Mouse (Mus musculus) heart, adult 9 months (tissue): ENCODE measurements around the gene Cela1.
A peak's percentile ranks its signal among the peaks of the same experiment; 100 is the strongest.

Source experiments
- DNase-seq, 2 experiments: peaks; one replicate each; pipeline ENCODE4 v3.0.0; 2022; ENCODE audit warnings: low spot score in 2 of 2

Gene Cela1

GRCm38 (mm10) chr15:100705376-100705775 lies 17.7 kb upstream of the Cela1 start:
- DNase-seq: no peak

- no peak for DNase-seq
Measured at GRCm38 (mm10) chr15:100703913-100704312, 16.2 kb upstream of the Cela1 start.

- DNase-seq: no peak
Measured at GRCm38 (mm10) chr15:100701856-100702255, 14.1 kb upstream of the Cela1 start.

- no peak for DNase-seq
Measured at GRCm38 (mm10) chr15:100701108-100701507, 13.4 kb upstream of the Cela1 start.

- DNase-seq: no peak
Measured at GRCm38 (mm10) chr15:100700424-100700823, 12.7 kb upstream of the Cela1 start.

DNA sequence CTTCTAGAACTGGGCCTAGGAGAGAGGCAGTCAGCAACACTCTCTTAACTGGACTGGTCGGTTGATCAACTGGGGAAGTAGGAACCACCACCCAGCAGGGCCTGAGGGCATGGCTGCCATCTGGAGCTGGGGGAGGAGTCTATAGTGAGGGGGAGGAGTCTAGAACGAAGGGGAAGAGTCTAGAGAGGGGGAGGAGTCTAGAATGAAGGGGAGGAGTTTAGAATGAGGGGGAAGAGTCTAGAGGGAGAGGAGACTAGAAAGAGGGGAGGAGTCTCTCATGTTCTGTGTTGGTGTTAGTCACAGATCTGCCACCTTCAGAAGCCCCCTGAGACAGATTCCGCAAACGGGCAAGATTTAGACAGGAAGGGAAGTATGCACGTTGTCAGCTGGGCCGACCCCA lies 11.7 kb upstream of the Cela1 start:
- DNase-seq: no peak

DNA sequence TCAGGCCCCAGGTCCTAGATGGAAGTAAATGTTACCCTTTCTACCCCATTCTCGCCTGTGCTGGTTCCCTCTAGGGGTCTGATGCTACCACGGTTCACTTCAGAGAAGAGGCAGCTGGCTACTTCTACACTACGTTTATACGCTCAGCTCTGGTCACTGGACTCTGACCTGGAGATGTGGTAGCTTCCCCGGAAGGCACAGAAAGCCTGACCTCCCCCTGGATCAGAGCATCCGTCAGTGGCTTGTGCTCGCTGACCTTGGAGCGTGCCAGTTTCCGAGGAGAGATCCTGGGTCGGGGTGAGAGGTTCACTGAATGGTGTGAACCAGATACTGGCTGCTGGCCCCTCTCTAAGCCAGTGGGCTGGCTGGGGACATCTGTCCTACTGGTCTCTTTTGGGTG lies 10.4 kb upstream of the Cela1 start:
- no peak for DNase-seq

- DNase-seq: no peak
Measured at GRCm38 (mm10) chr15:100694406-100694805, 6.7 kb upstream of the Cela1 start.

DNA sequence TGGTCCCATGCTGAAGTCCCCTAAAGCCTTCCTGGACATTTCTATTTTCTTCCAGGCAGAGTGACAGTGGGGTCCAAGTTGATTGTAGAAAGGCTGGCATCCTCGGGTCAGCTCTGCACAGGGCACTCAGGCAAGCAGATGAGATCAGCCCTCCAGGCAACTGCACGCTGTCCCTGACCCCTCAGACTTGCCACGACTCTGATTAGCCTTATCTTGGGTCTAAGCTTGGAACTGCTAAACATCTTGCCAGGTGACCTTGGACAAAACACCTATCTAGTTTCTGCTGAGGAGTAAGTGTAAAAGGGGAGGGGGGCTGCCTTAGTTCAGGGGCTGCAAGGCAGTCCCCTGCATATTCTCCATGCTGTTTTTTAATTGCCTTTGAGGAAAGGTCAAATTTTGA lies 4.3 kb upstream of the Cela1 start:
- DNase-seq: no peak

DNA sequence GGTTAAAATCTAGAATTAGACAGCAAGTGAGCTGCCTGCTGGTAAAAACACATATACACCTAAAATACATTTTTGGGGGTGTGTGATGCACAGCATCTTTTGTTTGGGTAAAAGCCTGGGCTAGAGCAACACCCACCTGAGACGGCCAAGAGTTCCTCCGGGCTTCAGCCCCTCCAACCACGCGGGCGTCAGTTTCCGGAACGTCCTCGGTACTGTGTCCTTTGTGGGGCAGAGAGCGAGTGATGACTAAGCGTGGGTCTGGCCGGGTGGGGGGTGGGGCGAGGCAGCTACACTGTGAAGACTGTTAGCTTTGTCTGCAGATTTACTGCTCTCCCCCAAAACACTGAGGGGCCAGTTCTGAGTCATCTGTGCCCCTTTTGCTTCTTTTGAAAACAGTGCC lies 732 bp downstream of the Cela1 start:
- DNase-seq: no peak

GRCm38 (mm10) chr15:100686434-100686833 lies 1.3 kb downstream of the Cela1 start:
- no peak for DNase-seq

GRCm38 (mm10) chr15:100685849-100686248 lies 1.9 kb downstream of the Cela1 start:
- DNase-seq: no peak

DNA sequence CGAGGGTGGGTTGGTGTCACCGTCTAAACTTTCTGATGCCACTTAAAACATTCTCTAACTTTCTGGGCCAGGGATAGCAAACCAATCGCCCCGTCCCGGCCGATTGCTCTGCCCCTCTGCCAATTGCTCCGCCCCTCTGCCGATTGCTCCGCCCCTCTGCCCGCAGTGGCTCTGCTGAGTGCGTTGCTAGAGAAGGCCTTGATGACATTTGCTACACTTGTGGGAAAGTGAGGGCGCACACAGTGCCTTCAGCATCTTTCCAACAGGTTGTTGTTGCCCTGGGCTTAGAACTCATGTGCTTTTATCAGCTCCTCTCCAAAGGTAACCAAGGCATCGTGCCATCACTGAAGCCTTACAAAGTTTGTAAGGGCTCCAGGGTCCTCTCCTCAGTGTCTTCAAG lies 2.5 kb downstream of the Cela1 start:
- no peak for DNase-seq

- no peak for DNase-seq
Measured at GRCm38 (mm10) chr15:100684450-100684849, 3.3 kb downstream of the Cela1 start.

DNA sequence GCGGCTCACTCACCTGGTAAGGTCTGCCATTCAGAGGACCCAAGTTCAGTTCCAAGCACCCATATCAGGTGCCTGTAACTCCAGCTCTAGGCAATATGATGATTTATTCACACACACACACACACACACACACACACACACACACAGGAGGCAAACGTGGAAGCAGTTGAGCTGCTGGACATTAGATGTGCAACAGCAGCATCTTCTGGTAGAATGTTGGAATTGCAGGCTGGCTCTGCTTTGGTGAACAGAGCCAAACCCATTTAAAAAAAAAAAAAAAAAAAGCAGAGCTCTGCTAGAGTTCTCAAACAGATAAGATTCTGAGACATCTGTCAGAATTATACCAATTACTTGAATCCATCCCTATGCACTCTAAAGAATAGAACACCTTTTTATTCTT lies 4.7 kb downstream of the Cela1 start:
- peak; percentile 19 to 68 for DNase-seq

DNA sequence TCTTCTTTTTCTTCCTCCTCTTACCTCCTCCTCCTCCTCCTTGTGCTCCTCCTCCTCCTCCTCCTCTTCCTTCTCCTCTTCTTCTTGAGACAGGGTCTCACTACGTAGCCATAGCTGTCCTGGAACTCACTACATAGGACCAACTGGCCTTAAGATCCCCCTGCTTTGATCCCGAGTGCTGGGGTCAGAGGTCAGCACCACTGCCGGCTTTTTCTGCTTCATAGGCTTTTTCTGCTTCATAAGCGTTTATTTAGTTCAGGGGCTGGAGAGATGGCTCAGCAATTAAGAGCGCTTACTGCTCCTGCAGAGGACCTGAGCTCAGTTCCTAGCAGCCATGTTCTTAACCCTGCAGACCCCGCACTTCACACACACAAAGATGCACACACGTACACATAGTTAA lies 6.0 kb downstream of the Cela1 start:
- DNase-seq: no peak

- DNase-seq: no peak
Measured at GRCm38 (mm10) chr15:100680381-100680780, 7.3 kb downstream of the Cela1 start.

- DNase-seq: no peak
Measured at GRCm38 (mm10) chr15:100679005-100679404, 8.7 kb downstream of the Cela1 start.

- DNase-seq: no peak
Measured at GRCm38 (mm10) chr15:100678581-100678980, 9.1 kb downstream of the Cela1 start.

GRCm38 (mm10) chr15:100677675-100678074 lies 10.0 kb downstream of the Cela1 start:
- no peak for DNase-seq

DNA sequence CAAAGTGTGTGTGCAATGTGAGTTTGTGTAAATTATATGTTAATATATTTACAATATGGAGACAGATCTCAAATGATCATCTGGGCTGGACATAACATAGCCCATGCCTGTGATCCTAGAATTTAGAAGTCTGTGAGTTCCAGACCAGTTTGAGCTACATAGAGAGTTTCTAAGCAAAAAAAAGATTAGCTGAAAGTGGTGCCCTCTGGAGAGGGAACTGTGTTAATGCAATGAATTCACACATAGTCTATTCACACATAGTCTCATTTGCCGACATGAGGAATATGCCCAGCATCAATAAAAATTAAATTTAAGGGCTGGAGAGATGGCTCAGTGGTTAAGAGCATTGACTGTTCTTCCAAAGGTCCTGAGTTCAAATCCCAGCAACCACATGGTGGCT lies 11.2 kb downstream of the Cela1 start:
- no peak for DNase-seq

- no peak for DNase-seq
Measured at GRCm38 (mm10) chr15:100675486-100675885, 12.2 kb downstream of the Cela1 start.

- DNase-seq: no peak
Measured at GRCm38 (mm10) chr15:100674566-100674965, 13.2 kb downstream of the Cela1 start.

DNA sequence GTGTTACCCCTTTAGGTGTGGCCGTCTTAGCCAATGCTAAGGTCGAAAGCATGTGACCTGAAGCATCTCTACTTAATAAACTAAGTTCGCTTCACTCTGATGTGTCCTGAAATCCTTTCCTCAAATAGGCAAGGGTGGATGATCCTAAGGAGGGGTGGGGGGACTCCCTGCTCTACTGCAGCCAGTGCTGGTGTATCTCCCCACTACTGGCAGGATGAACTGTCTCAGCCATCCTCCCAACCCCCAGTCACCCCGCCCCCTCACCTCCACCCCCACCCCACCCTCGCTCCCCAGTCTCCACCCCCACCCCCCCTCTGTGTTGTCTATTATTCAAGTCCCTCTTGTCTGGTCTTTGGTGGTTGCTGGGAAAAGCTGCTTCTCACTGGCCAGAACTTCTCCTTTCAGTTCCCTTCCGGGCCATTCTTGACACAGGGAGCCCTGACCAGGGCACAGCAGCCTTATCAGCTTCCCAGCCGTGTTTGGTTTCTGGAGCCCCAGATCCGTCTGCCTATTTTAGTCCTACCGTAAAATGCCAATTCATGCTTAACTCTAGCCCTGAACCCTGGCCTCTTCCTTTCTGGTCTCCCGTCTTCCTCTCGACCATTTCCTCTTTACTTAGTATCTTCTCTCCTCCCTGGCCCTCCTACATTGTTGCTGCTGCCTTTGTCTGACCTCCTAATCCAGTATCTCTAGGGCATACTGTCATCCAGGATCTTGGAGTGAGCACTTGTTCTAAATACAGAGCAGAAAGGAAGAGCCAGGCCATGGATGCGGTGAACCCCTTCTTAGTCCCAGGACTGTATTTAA lies 13.9 kb downstream of the Cela1 start:
- peak; percentile 16 to 46 for DNase-seq
